Mouse (Mus musculus): Measurements from ENCODE around the gene Haus2.
"Not testable (repeated sequence)": the region's sequence is repeated elsewhere in the genome, so short reads cannot be mapped to it uniquely, and the experiment has no call there.

Gene Haus2

DNA sequence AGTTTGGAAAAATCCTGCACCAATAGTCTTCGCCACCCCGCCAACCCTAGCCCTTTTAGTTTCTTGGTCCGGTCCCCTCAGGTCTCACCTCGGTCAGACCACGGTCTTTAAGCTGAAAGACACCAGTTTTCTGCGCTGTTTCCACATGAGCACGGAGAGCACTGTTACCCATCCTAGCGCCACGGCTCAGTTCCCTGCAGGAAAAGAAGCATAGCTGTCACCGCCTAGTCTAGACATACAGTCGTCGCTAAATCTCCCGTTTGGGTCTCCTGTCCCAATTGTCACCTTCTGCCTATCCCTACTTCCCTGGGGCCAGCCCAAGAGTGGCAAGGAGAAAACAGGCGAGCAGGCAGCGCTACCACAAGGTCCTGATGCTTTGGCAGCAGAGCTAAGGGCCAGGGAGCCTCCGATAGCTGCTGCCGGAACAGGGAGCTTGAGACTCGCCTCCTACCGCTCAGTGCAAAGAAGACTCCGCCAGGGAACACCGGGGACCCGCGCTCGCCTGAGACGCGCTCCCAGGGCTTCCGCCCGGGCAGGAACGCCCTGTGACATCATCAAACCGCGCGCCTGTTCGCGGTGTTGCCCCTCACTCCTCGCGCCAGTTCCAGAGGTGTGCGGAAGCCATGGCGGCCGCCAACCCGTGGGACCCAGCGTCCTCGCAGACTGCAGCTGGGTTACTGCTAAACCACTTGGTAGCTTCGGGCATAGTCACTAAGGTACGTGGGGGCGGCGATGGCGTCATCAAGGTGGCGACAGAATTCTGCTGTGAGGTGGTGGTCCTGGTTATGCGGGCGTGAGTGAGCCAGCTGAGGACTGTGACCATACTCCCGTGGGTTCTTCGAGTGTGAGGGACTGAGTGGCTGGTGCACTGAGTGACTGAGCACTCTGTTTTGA is at the start of gene Haus2, which contains the start of gene Lrrc57:
TSS of gene Haus2 (plus strand) at position 554 of the 894 bp plus-strand sequence.
TSS of gene Lrrc57 (minus strand) at position 691 of the 894 bp plus-strand sequence.
- DNase-seq (ENCODE audit: low read depth): peak; percentile 95

- no peak for DNase-seq (ENCODE audit: low read depth)
These were observed 47.7 kb upstream of the Haus2 start for GRCm38 (mm10) chr2:120561524-120561923.

DNA sequence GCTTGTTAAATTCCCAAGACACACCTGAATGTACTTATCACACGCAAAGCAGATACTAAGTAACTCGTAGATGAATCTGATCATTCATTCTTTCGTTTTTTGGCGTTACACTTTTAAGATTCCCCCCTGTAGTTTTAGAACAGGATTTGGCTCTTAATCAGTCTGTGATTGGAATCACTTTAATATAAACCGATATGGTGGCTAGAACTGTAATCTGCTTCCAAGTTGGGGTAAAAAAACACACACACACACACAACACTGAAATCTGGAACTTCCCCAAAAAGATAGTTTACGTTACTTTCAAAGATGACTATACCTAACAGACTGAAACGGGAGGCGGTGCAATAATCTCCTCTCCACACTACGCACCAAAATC is 46.3 kb upstream of the Haus2 start:
- DNase-seq (ENCODE audit: low read depth): no peak

DNA sequence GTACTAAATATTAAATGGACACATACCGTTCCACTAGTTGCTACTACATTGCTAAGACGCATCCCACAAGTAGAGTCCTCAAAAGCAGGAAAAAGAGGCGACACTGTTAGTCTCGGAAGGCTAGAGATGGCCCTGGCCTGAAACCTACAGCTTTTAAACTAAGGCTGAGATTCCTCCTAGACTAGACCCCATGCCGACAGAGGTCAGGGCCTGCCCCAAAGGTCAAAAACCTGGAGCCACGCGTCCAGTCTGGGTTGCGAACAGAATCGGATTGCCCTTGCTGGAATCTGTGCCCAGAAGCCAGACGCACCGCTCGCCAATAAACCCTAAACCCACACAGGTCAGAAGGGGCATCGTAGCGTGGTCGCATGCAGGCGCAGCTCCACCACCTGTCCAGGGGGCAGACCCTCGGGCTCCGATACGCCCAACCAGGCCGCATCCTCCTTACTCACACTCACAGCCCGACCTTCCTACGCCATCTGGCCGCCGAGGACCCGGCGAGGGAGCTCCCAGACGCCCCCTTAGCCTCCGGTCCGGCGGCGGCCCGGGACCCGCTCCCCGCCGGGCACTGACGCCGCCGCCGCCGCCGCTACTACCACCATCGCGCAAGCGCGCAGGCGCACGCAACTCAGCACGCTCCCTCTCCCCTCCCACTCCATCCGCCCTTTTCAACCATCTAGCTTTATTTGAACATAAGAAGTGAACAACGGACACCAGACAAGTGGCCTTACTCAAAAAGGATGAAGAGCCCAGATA is 45.8 kb upstream of the Haus2 start, which contains the start of gene Zfp106:
TSS of gene Zfp106 (minus strand) at position 609 of the 756 bp plus-strand sequence.
- DNase-seq (ENCODE audit: low read depth): peak; percentile 92

- not testable (repeated sequence) for DNase-seq (ENCODE audit: low read depth)
These were observed 44.5 kb upstream of the Haus2 start for GRCm38 (mm10) chr2:120564548-120565188.

- DNase-seq (ENCODE audit: low read depth): no peak
These were observed 43.8 kb upstream of the Haus2 start for GRCm38 (mm10) chr2:120565363-120565762.

DNA sequence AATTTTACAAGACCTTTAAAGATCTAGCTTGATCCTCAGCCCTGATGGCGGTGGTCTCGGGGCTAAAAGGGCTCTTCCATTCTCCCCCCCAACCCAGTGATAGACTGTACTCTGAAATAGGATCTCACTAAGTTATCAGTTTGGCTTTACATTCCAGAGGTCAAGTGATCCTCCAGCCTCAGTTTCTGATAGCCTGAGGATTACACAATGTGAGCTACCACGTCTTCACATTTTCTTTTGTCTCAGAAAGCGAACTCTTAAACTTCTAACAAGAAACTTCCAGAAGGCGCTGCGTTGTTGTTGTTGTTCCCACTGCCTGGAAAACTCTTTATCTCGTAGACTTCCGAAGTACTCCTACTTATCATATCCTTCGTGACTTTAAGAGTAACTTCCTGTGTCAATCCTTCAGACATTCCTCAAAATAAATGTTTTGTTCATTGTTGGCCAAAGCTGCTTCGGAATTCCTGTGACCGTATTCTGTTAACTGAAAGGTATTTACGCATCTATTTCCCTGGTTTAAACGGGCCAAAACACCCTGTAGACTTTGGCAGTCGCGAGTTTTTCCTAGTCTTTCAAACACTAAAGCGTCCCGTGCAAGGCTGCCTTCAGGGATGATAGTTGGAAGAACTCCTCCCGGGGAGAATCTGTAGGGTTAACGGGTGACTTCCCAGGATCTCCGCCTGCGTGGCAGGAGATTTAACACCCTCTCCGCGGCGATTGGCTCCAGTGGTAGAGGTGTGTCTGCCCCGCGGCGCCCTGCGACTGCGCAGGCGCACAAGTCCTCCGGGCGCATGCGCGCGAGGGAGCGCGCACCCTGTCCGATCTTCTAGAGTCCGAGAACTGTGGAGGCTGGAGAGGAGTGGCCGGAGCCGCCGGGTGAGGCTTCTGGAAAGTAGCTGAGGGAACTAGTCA is 42.0 kb upstream of the Haus2 start, which contains the start of gene Snap23:
TSS of gene Snap23 (plus strand) at position 786 of the 912 bp plus-strand sequence.
- DNase-seq (ENCODE audit: low read depth): peak; percentile 99

DNA sequence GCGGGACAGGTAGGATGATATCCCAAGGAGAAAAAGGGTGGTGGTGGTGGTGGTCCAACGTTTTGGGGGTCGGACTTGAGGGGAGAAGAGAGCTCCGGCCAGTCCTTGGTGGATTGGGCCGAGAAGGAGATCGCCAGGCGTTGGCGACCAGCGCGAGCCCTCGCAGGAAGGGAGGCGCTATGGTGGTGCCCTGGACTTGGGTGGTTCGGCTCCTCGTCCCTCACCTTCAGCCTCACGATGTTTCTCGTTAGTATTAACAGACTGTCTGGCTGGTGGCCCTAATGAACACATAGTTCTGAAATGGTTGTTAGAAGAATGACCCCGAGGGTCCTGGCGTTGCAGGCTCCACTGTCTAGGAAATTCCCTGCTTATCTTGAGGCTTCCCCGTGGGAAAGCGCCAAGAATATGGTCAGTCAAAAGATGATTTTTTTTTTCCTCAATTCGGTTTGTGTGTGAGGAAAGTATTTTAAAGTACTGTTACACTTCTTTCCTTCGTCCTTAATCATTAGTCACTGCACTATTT is 41.3 kb upstream of the Haus2 start:
- no peak for DNase-seq (ENCODE audit: low read depth)

DNA sequence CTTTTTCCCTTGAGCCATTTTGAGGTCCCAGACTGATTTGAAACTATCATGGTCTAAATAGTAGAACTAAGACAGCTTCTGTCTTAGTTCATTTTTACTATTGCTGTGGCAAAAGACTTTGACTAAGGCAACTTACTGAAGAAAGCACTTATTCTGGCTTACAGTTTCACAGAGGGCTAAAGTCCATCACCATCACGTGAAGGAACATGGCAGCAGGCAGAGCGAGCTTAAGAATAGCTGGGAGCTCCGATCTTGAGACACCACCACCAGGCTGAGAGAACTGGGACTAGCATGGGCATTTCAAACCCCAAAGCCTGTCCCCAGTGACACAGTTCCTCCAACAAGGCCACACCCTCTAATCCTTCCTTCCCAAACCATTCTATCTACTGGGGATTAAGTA is 38.1 kb upstream of the Haus2 start:
- DNase-seq (ENCODE audit: low read depth): no peak

- not testable (repeated sequence) for DNase-seq (ENCODE audit: low read depth)
These were observed 37.0 kb upstream of the Haus2 start for GRCm38 (mm10) chr2:120572161-120572560.

- DNase-seq (ENCODE audit: low read depth): peak; percentile 38
These were observed 34.1 kb upstream of the Haus2 start for GRCm38 (mm10) chr2:120575121-120575520.

DNA sequence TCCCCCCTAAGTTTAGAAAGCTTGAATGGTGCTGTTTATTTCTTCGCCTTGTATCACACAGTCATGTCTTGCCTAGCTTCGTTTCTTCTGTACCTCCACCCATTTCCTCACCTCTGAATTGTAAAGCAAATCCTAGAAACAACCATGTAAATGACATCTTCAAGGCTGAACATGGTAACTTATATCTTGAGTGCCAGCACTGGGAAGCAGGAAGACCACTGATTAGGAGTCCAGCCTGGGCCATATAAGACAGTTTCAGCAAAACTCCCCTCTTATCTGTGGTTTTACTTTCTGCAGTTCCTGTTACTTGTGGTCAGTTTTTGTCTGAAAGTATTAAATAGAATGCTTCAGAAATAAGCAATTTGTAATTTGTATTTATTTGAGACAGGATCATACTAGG is 33.2 kb upstream of the Haus2 start:
- no peak for DNase-seq (ENCODE audit: low read depth)

GRCm38 (mm10) chr2:120577799-120578198 is 31.4 kb upstream of the Haus2 start:
- no peak for DNase-seq (ENCODE audit: low read depth)

DNA sequence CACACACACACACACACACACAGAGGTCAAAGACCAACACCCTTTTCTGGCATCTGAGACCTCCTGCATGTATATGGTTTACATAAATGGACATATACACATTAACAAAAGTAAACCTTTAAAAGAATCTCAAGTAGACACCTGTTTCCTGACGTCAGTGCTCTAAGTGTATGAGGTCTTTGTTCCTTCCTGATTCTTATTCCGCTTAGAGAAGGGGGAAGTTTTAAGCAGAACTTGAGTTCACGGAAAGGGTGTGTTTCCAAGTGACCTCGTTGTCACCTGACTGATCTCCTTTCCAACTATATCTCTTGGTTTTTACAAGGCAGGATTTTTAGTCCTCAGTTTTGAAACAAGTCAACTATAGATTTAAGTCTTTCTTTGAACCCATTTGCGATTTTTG is 30.9 kb upstream of the Haus2 start:
- DNase-seq (ENCODE audit: low read depth): no peak

- no peak for DNase-seq (ENCODE audit: low read depth)
These were observed 19.4 kb upstream of the Haus2 start for GRCm38 (mm10) chr2:120589759-120590158.

- no peak for DNase-seq (ENCODE audit: low read depth)
These were observed 17.0 kb upstream of the Haus2 start for GRCm38 (mm10) chr2:120592227-120592626.

DNA sequence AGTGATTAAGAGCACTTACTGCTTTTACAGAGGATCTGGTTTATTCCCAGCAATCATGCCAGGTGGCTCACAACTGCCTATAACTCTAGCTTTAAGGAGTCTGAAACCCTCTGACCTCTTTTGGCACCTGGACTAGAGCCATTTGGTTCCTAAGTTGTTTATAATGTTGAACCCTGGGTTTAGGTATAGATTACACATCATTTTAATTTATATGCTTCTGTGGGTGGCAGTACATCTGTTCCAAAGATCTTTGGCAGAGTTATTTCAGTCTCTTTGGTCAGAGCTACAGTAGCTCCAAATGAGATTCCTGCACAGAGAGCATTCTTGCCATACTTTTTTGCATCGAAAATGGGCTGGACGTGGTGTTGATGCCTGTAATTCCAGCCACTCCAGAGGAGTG is 11.4 kb upstream of the Haus2 start:
- DNase-seq (ENCODE audit: low read depth): no peak

DNA sequence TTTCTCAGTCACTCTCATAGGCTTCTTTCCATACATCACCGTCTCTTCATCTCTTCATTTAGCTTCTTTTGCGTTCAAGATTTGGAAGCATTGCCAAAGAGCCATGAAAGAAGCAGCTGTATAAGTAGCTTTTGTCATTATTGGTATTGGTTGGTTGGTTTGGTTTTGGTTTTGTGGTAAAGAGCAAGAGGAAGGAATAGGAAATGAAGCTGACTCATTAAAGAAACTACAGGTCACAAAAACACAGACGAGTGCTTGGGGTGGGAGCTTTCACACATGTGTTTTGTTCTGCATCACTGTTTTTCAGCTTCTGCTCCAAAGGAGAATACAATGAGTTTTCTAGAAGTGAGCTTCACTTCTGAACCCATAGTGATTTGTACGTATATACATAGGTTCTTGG is 9.7 kb upstream of the Haus2 start:
- no peak for DNase-seq (ENCODE audit: low read depth)

DNA sequence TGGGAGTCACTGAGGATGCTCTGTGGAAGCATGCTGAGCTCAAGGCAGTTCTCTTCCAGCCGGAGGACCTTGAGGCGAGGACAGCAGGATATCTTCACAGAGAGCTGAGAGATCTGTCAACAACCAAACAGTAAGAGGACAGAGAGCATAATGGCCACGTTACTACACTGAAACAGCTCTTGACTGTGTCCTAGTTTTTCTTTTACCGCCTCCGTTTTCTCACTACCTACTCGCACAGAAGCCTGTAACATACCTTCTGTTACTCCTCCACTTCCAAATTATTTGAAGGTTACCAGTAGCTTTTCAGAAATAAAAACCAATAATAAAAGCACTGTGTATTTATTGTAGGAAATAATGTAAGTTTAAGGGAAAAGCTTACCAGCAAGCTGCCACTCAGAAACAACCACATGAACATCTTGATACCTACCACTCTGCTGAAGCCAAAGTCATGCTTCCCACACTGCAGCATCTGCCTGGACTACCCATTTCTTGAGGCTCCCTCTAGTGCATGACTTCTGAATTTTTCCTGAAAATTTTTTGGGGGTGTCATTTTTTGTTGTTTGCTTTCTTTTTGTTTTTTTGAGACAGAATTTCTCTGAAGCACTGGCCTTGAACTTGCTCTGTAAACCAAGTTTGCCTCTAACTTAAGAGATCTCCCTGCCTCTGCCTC is 3.0 kb upstream of the Haus2 start:
- peak; percentile 71 for DNase-seq (ENCODE audit: low read depth)

Measured in NIH3T3 (cell line).